Mouse (Mus musculus) gonadal fat pad, adult 2 months (tissue): ENCODE measurements around the gene Polr2h. TPM values are rescaled to one million over a fixed set of nuclear protein-coding genes. Genes with fewer than 3 reads are reported as not detected.
A peak's percentile ranks its signal among the peaks of the same experiment; 100 is the strongest.
"Not testable (repeated sequence)": the region's sequence is repeated elsewhere in the genome, so short reads cannot be mapped to it uniquely, and the experiment has no call there.

Source experiments
- DNase-seq: peaks from one replicate; pipeline ENCODE4 v3.0.0-alpha.2; 2012; ENCODE audit warnings: low read depth
- polyA plus RNA-seq: library from polyadenylated mRNA; depleted of rRNA; stranded (reverse); fragments of >200 nt; gene quantifications from 2 replicates; pipeline ENCODE4 v1.2.3, GENCODE M21; 2012; rRNA removed

The Polr2h gene
- 19.2 and 21.3 TPM in 2 replicates for polyA plus RNA-seq

- DNase-seq, result peak; percentile 80
These were observed at the start of gene Polr2h, which contains the start of gene Clcn2 for GRCm38 (mm10) chr16:20717181-20717977. Gene Polr2h (plus strand): TSS chr16:20717665. Gene Clcn2 (minus strand): TSS chr16:20717746.

- DNase-seq, result not testable (repeated sequence)
These were observed 49.5 kb upstream of the Polr2h start, which contains the start of gene Eif4g1 for GRCm38 (mm10) chr16:20668013-20668412. Gene Eif4g1 (plus strand): TSS chr16:20668313.

GRCm38 (mm10) chr16:20670291-20670690, 47.2 kb upstream of the Polr2h start:
- DNase-seq, result no peak

- no peak for DNase-seq
These were observed 45.6 kb upstream of the Polr2h start for GRCm38 (mm10) chr16:20671886-20672285.

- DNase-seq, result peak; percentile 33
These were observed 45.0 kb upstream of the Polr2h start for GRCm38 (mm10) chr16:20672500-20672902.

GRCm38 (mm10) chr16:20672965-20673705, 44.3 kb upstream of the Polr2h start:
- no peak for DNase-seq

- DNase-seq, result no peak
These were observed 43.7 kb upstream of the Polr2h start for GRCm38 (mm10) chr16:20673706-20674303.

- DNase-seq, result no peak
These were observed 42.3 kb upstream of the Polr2h start for GRCm38 (mm10) chr16:20675213-20675612.

- no peak for DNase-seq
These were observed 40.8 kb upstream of the Polr2h start for GRCm38 (mm10) chr16:20676702-20677101.

- DNase-seq, result no peak
These were observed 40.1 kb upstream of the Polr2h start for GRCm38 (mm10) chr16:20677380-20677779.

GRCm38 (mm10) chr16:20677974-20678675, 39.3 kb upstream of the Polr2h start:
- DNase-seq, result peak; percentile 56

GRCm38 (mm10) chr16:20690774-20691173, 26.7 kb upstream of the Polr2h start:
- DNase-seq, result no peak

GRCm38 (mm10) chr16:20691617-20692016, 25.8 kb upstream of the Polr2h start:
- DNase-seq, result no peak

- no peak for DNase-seq
These were observed 25.1 kb upstream of the Polr2h start for GRCm38 (mm10) chr16:20692241-20692965.

- DNase-seq, result no peak
These were observed 24.3 kb upstream of the Polr2h start, which contains the start of gene Fam131a for GRCm38 (mm10) chr16:20693111-20693701. Gene Fam131a (plus strand): TSS chr16:20693241.

- DNase-seq, result no peak
These were observed 22.7 kb upstream of the Polr2h start for GRCm38 (mm10) chr16:20694781-20695180.

- no peak for DNase-seq
These were observed 21.7 kb upstream of the Polr2h start for GRCm38 (mm10) chr16:20695622-20696323.

- DNase-seq, result no peak
These were observed 18.2 kb upstream of the Polr2h start for GRCm38 (mm10) chr16:20699266-20699665.

- no peak for DNase-seq
These were observed 17.4 kb upstream of the Polr2h start for GRCm38 (mm10) chr16:20700036-20700435.

- DNase-seq, result no peak
These were observed 16.1 kb upstream of the Polr2h start for GRCm38 (mm10) chr16:20701316-20701715.
